Mouse (Mus musculus): ENCODE measurements around the gene Crybb1.

Gene Crybb1

GRCm38 (mm10) chr5:112302310-112302709 is 46.7 kb downstream of the Crybb1 start:
- DNase-seq (ENCODE audit: low spot score in 2 of 2) = no peak

DNA sequence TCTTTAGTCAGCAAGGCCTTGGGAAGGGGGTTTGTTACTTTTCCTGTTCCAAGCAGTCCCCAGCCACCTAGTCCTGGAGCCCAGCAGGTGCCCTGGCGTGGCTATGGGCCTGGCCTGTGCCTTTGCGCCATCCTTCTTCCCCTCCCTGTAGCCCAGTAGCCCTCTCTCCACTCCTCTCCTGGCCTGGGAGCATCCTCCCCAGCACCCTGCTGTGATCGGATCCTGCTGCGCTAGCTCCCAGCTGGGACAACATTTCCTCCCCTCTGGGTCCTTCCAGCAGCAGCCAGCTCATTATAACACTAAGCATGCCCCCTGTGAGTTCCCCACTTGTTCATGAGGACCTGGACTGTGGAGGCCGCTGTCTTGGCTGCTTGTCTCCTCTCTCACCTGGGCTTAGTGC is 50.2 kb downstream of the Crybb1 start:
- no peak for DNase-seq (ENCODE audit: low spot score in 2 of 2)

- DNase-seq (ENCODE audit: low spot score in 2 of 2) = no peak
Measured at GRCm38 (mm10) chr5:112313222-112313885, 57.7 kb downstream of the Crybb1 start.

GRCm38 (mm10) chr5:112316468-112316867 is 60.9 kb downstream of the Crybb1 start:
- no peak for DNase-seq (ENCODE audit: low spot score in 2 of 2)

DNA sequence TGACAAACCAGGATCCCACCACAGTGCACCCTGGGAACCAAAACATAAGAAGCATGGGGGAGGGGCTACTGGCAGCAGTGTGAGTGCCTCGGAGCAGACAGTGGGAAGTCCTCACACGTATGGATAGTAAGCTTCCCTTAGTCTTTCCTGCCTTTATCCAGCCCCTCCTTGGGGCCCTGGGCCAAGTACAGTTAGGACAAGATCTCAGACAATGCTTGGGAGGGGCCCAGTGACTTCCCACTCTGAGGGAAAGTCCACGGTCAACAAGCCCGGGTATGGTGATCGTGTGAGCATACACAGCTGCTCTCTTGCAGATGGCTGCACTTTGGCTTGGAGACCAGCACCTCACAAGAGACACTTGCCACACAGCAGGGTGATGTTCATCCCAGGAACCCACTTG is 61.7 kb downstream of the Crybb1 start:
- DNase-seq (ENCODE audit: low spot score in 2 of 2) = no peak

Measured in left cerebral cortex, adult 9 months (tissue).